Mouse (Mus musculus) small intestine, adult 2 months (tissue): ENCODE data around the gene Pla1a.

ENCODE experiments used
- CTCF ChIP-seq: fragments of 200-500 bp; IDR thresholded peaks from 2 replicates; pipeline ENCODE4 v1.5.1; 2012; ENCODE audit warnings: low read depth, mild to moderate bottlenecking, control low read depth, inconsistent platforms, low read length, moderate library complexity, mixed read lengths; ENCODE audit not compliant: insufficient replicate concordance, insufficient read length; ENCODE audit errors: extremely low read depth
- POLR2A ChIP-seq: fragments of 200-500 bp; IDR thresholded peaks from 2 replicates; pipeline ENCODE4 v1.6.1; 2012; ENCODE audit warnings: low read depth, mild to moderate bottlenecking, control low read depth, inconsistent platforms, low read length, moderate library complexity

DNA sequence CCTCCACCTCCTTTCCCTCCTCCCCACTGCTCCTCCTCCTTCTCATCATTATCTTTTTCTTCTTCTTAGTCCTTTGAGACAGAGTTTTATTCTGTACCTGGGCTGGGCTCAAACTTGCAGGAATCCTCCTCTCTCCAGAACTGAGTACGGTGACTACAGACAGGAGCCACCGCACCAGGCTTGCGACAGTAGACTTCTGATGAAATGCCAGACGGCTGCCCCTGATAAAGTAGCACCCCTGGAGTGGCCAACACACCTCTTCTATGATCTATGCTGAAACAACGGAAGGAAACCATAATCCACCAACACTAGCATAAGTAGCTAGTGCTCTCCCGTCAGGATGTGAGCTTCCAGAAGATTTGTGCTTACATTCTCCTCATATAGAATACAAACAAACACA lies 45.6 kb downstream of the Pla1a start:
- TF ChIP-seq CTCF (no peak), POLR2A (no peak)
